Mouse (Mus musculus): ENCODE data around the gene Ddias.

Ddias gene

GRCm38 (mm10) chr7:92820410-92820809, 53.6 kb downstream of the Ddias start:
- no peaks in the 10 kb centered on the region for H3K36me3 ChIP-seq (ENCODE audit: insufficient read depth, low read length)
- H3K4me3 ChIP-seq (replicated peaks; ENCODE audit: low read length), result no peak overlapping the region
- H3K9me3 ChIP-seq (ENCODE audit: low read length), result no peaks in the 10 kb centered on the region
- H3K4me1 ChIP-seq (replicated peaks; ENCODE audit: low read depth, low read length), result no peaks in the 10 kb centered on the region
- no peak for TF ChIP-seq NANOG (IDR thresholded peaks at IDR 0.05; ENCODE audit: borderline replicate concordance, low read length)
- TF ChIP-seq POU5F1 (IDR thresholded peaks at IDR 0.05; ENCODE audit: borderline replicate concordance, low read length), result no peak
- no peak for TF ChIP-seq CTCF (conservative IDR thresholded peaks at IDR 0.05; ENCODE audit: low read length)
- H3K27me3 ChIP-seq (ENCODE audit: insufficient read depth, low read length), result no peaks in the 10 kb centered on the region

DNA sequence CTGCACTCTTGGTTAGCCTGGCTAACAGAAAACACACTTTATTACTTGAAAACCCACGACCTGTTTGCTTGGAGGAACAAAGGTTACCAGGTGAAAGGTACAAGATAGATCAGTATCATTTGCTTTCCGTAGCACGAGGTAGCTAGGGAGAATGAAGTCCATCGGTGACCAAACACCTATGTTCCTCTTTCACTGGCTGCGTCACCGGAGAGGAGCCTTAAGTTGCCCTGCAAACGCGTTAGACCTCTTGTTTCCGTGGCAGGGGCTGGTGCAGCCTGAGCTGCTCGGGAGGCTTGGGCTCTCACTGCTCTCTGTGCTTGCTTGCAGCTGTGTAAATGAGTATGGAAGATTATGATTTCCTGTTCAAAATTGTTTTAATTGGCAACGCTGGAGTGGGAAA, 54.4 kb downstream of the Ddias start:
- no peak overlapping the region for H3K4me3 ChIP-seq (replicated peaks; ENCODE audit: low read length)
- TF ChIP-seq POU5F1 (IDR thresholded peaks at IDR 0.05; ENCODE audit: borderline replicate concordance, low read length), result no peak

GRCm38 (mm10) chr7:92817886-92818285, 56.2 kb downstream of the Ddias start:
- H3K4me1 ChIP-seq (replicated peaks; ENCODE audit: low read depth, low read length), result no peaks in the 10 kb centered on the region
- no peaks in the 10 kb centered on the region for H3K36me3 ChIP-seq (ENCODE audit: insufficient read depth, low read length)
- H3K27me3 ChIP-seq (ENCODE audit: insufficient read depth, low read length), result no peaks in the 10 kb centered on the region
- H3K4me3 ChIP-seq (replicated peaks; ENCODE audit: low read length), result no peak overlapping the region
- H3K9me3 ChIP-seq (ENCODE audit: low read length), result no peaks in the 10 kb centered on the region
- no peak for TF ChIP-seq NANOG (IDR thresholded peaks at IDR 0.05; ENCODE audit: borderline replicate concordance, low read length)
- TF ChIP-seq CTCF (conservative IDR thresholded peaks at IDR 0.05; ENCODE audit: low read length), result no peak
- no peak for TF ChIP-seq POU5F1 (IDR thresholded peaks at IDR 0.05; ENCODE audit: borderline replicate concordance, low read length)

More for the DNA sequence above, 54.4 kb downstream of the Ddias start:
- H3K27me3 ChIP-seq (ENCODE audit: insufficient read depth, low read length), result no peaks in the 10 kb centered on the region
- H3K9me3 ChIP-seq (ENCODE audit: low read length), result no peaks in the 10 kb centered on the region
- no peaks in the 10 kb centered on the region for H3K36me3 ChIP-seq (ENCODE audit: insufficient read depth, low read length)
- H3K4me1 ChIP-seq (replicated peaks; ENCODE audit: low read depth, low read length), result no peaks in the 10 kb centered on the region

DNA sequence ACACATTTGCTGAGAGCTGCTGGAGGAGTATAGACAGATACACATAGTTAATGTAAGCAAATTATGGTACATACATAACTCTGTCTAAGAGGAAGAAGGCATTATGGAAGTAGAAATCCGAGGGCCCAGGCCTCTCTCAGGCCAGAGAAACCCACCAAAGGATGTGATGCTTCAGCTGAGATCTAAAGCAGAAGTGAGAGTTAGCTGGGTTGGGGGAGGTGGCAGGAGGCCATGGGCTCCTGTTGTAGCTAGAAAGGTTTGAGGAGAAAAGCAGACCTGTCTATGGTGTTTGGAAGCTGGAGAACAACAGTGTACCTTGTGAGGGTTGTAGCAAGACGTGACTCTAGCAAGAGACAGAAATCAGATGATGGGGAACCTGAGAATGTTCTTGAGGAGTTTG, 56.8 kb downstream of the Ddias start:
- TF ChIP-seq CTCF (conservative IDR thresholded peaks at IDR 0.05; ENCODE audit: low read length) (no peak), NANOG (IDR thresholded peaks at IDR 0.05; ENCODE audit: borderline replicate concordance, low read length) (no peak), POU5F1 (IDR thresholded peaks at IDR 0.05; ENCODE audit: borderline replicate concordance, low read length) (no peak)
- H3K4me3 ChIP-seq (replicated peaks; ENCODE audit: low read length), result no peak overlapping the region
- H3K4me1 ChIP-seq (replicated peaks; ENCODE audit: low read depth, low read length), result no peaks in the 10 kb centered on the region

DNA sequence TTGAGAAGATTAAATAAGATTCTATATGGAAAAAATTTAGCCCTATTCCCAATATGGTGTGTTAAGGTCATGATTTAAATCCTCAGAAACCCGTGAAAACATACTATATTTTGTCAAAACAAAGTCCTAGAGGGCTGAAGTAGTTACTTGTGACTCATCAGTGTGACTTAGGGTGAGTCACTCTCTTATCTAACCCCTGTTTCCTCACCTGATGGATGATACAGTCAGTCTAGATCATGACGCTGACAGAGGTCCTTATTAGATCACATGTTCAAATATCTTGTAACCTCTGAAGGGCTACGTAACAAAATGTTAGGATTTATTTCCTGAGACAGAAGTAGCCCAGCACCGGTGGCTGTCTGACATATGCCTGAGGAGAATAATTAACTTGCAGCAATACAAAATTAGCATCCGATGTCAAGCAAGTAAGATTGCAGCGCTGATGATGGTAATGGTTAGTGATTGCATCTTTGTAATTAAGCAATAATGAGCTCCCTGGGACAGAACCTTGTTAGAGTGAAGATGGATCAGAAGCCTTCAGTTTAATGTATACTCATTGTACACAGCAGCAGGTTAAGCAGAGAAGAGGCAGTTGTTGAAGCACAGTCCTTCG, 62.3 kb downstream of the Ddias start:
- no peaks in the 10 kb centered on the region for H3K36me3 ChIP-seq (ENCODE audit: insufficient read depth, low read length)
- no peak overlapping the region for H3K4me3 ChIP-seq (replicated peaks; ENCODE audit: low read length)
- no peaks in the 10 kb centered on the region for H3K9me3 ChIP-seq (ENCODE audit: low read length)
- TF ChIP-seq NANOG (IDR thresholded peaks at IDR 0.05; ENCODE audit: borderline replicate concordance, low read length), result no peak
- TF ChIP-seq CTCF (conservative IDR thresholded peaks at IDR 0.05; ENCODE audit: low read length), result no peak
- no peak for TF ChIP-seq POU5F1 (IDR thresholded peaks at IDR 0.05; ENCODE audit: borderline replicate concordance, low read length)
- no peaks in the 10 kb centered on the region for H3K27me3 ChIP-seq (ENCODE audit: insufficient read depth, low read length)
- 0 out of 2 replicates have a peak, but pooled peaks cover 2% of the 10 kb centered on the region for H3K4me1 ChIP-seq (replicated peaks; ENCODE audit: low read depth, low read length)

More for the DNA sequence above, 56.8 kb downstream of the Ddias start:
- no peaks in the 10 kb centered on the region for H3K9me3 ChIP-seq (ENCODE audit: low read length)
- no peaks in the 10 kb centered on the region for H3K27me3 ChIP-seq (ENCODE audit: insufficient read depth, low read length)
- H3K36me3 ChIP-seq (ENCODE audit: insufficient read depth, low read length), result no peaks in the 10 kb centered on the region
